Mouse (Mus musculus) liver, adult 2 months (tissue): ENCODE results near the gene H2-Eb2.

Source experiments
- CTCF ChIP-seq: fragments of 200-500 bp; IDR thresholded peaks from 2 replicates; pipeline ENCODE4 v1.5.1; 2011; ENCODE audit warnings: low read depth, low read length, control low read depth
- POLR2A ChIP-seq: fragments of 200-500 bp; IDR thresholded peaks from 2 replicates; pipeline ENCODE4 v1.6.1; 2011; ENCODE audit warnings: low read length, control low read depth; ENCODE audit not compliant: insufficient read depth; ENCODE audit errors: extremely low read depth

DNA sequence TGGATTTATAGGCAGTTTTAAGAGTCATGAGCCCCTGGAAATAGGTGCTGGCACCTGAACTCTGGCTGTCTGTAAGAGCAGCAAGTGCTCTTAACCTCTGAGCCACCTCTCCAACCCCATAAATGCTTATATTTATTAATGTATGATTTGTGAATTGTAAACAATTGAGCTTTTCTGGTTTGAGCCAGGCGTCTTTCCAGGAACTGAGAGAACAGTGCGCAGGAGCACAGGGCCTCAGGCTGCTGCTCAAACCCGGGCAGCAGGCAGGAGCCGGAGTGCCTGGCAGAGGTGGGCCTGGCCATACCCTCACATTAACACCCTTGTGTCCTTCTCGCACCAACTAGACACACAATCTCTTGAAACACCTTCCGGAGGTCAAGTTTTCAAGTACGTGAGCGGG, 25.4 kb upstream of the H2-Eb2 start:
- no peak for TF ChIP-seq CTCF
- TF ChIP-seq POLR2A, result no peak
